Mouse (Mus musculus) MEL (cell line): ENCODE results near the gene Rbfox3. TPM values are rescaled to one million over a fixed set of nuclear protein-coding genes. Genes with fewer than 3 reads are reported as not detected.

Experiments
- DNase-seq: peaks from one replicate; pipeline ENCODE4 v3.0.0; 2011; ENCODE audit warnings: low read depth, low spot score
- H3K27ac ChIP-seq: 2 replicates; pipeline ENCODE4 v1.5.1; 2012; ENCODE audit warnings: low read depth, mild to moderate bottlenecking, control low read depth, low read length, moderate library complexity; ENCODE audit not compliant: control insufficient read depth
- H3K27me3 ChIP-seq, 2 experiments: fragments of 150-350 bp in 1 of 2; sonication (generic) in 1 of 2; 2 replicates each; pipeline ENCODE4 v1.6.1; 2012; ENCODE audit warnings: low read length in 2 of 2, mild to moderate bottlenecking in 2 of 2, improper control_type of control experiment in 1 of 2, moderate library complexity in 1 of 2; ENCODE audit not compliant: insufficient read depth in 2 of 2, control insufficient read depth in 1 of 2
- H3K36me3 ChIP-seq, 2 experiments: 2 replicates each; pipeline ENCODE4 v1.6.1; 2012 to 2014; ENCODE audit warnings: low read length in 2 of 2, improper control_type of control experiment in 1 of 2, inconsistent platforms in 1 of 2, mild to moderate bottlenecking in 1 of 2; ENCODE audit not compliant: insufficient read depth in 2 of 2, control insufficient read depth in 1 of 2
- H3K4me1 ChIP-seq, 2 experiments: fragments of 150-350 bp in 1 of 2; sonication (generic) in 1 of 2; 2 replicates each; pipeline ENCODE4 v1.6.1; 2012; ENCODE audit warnings: low read length in 2 of 2, improper control_type of control experiment in 1 of 2, mild to moderate bottlenecking in 1 of 2; ENCODE audit not compliant: insufficient read depth in 2 of 2, control insufficient read depth in 1 of 2
- H3K4me3 ChIP-seq, 2 experiments: fragments of 150-350 bp in 1 of 2; sonication (generic) in 1 of 2; 2 replicates each; pipeline ENCODE4 v1.5.1; 2012; ENCODE audit warnings: low read depth in 2 of 2, low read length in 2 of 2, mild to moderate bottlenecking in 2 of 2, moderate library complexity in 2 of 2, control low read depth in 1 of 2, improper control_type of control experiment in 1 of 2; ENCODE audit not compliant: control insufficient read depth in 1 of 2, insufficient read depth in 1 of 2
- H3K79me2 ChIP-seq: 2 replicates; pipeline ENCODE4 v1.6.1; 2012; ENCODE audit warnings: mild to moderate bottlenecking, low read length, moderate library complexity; ENCODE audit not compliant: control insufficient read depth, poor library complexity, insufficient read depth
- H3K9ac ChIP-seq: 2 replicates; pipeline ENCODE4 v1.6.1; 2012; ENCODE audit warnings: low read depth, mild to moderate bottlenecking, control low read depth, low read length, moderate library complexity; ENCODE audit not compliant: control insufficient read depth, poor library complexity, severe bottlenecking
- H3K9me3 ChIP-seq: fragments of 150-350 bp; sonication (generic); replicated peaks from 2 replicates; pipeline ENCODE4 v1.6.1; 2012; ENCODE audit warnings: mild to moderate bottlenecking, low read length, improper control_type of control experiment, moderate library complexity; ENCODE audit not compliant: insufficient read depth
- BHLHE40 ChIP-seq: IDR thresholded peaks from 2 replicates; pipeline ENCODE4 v1.6.1; 2012; ENCODE audit warnings: low read depth, mild to moderate bottlenecking, inconsistent platforms, low read length, improper control_type of control experiment, borderline replicate concordance
- CHD1 ChIP-seq: IDR thresholded peaks from 2 replicates; pipeline ENCODE4 v1.6.1; 2012; ENCODE audit warnings: low read depth, mild to moderate bottlenecking, inconsistent platforms, low read length, improper control_type of control experiment
- CHD2 ChIP-seq: IDR thresholded peaks from 2 replicates; pipeline ENCODE4 v1.6.1; 2011; ENCODE audit warnings: low read length, improper control_type of control experiment
- CTCF ChIP-seq, 3 experiments: IDR thresholded peaks in 2 of 3; conservative IDR thresholded peaks in 1 of 3; 2 replicates each; pipeline ENCODE4 v1.5.1; 2011 to 2012; ENCODE audit warnings: low read length in 3 of 3, low read depth in 2 of 3, mild to moderate bottlenecking in 2 of 3, improper control_type of control experiment in 1 of 3, inconsistent platforms in 1 of 3, mixed read lengths in 1 of 3, moderate library complexity in 1 of 3; ENCODE audit not compliant: control insufficient read depth in 1 of 3, insufficient read depth in 1 of 3, poor library complexity in 1 of 3, severe bottlenecking in 1 of 3
- E2F4 ChIP-seq: IDR thresholded peaks from 2 replicates; pipeline ENCODE4 v1.6.1; 2011; ENCODE audit warnings: low read depth, low read length, improper control_type of control experiment, borderline replicate concordance
- ELF1 ChIP-seq: IDR thresholded peaks from 2 replicates; pipeline ENCODE4 v1.6.1; 2014; ENCODE audit warnings: low read depth, mild to moderate bottlenecking, inconsistent platforms, low read length, improper control_type of control experiment, moderate library complexity
- GABPA ChIP-seq: IDR thresholded peaks from 2 replicates; pipeline ENCODE4 v1.6.1; 2012; ENCODE audit warnings: low read depth, mild to moderate bottlenecking, inconsistent platforms, low read length, improper control_type of control experiment, moderate library complexity
- HCFC1 ChIP-seq: IDR thresholded peaks from 2 replicates; pipeline ENCODE4 v1.6.1; 2012; ENCODE audit warnings: low read depth, mild to moderate bottlenecking, inconsistent platforms, low read length, improper control_type of control experiment, moderate library complexity
- MAFK ChIP-seq: IDR thresholded peaks from 2 replicates; pipeline ENCODE4 v1.6.1; 2011; ENCODE audit warnings: low read depth, mild to moderate bottlenecking, low read length, improper control_type of control experiment, borderline replicate concordance
- MEF2A ChIP-seq: IDR thresholded peaks from 2 replicates; pipeline ENCODE4 v1.6.1; 2014; ENCODE audit warnings: low read depth, mild to moderate bottlenecking, inconsistent platforms, low read length, improper control_type of control experiment; ENCODE audit not compliant: poor library complexity, insufficient replicate concordance, severe bottlenecking; ENCODE audit errors: extremely low read depth
- MXI1 ChIP-seq: IDR thresholded peaks from 2 replicates; pipeline ENCODE4 v1.6.1; 2011; ENCODE audit warnings: mild to moderate bottlenecking, low read depth, low read length, improper control_type of control experiment
- MYC ChIP-seq: IDR thresholded peaks from 2 replicates; pipeline ENCODE4 v1.6.1; 2011; ENCODE audit warnings: low read depth, mild to moderate bottlenecking, low read length, improper control_type of control experiment, moderate library complexity
- NRF1 ChIP-seq: IDR thresholded peaks from 2 replicates; pipeline ENCODE4 v1.6.1; 2014; ENCODE audit warnings: low read depth, mild to moderate bottlenecking, inconsistent platforms, low read length, improper control_type of control experiment, moderate library complexity; ENCODE audit not compliant: poor library complexity, insufficient read depth, severe bottlenecking
- POLR2A ChIP-seq, 2 experiments: IDR thresholded peaks; 2 replicates each; pipeline ENCODE4 v1.6.1; 2011 to 2012; ENCODE audit warnings: low read length in 2 of 2, mild to moderate bottlenecking in 2 of 2, control low read depth in 1 of 2, improper control_type of control experiment in 1 of 2, low read depth in 1 of 2, moderate library complexity in 1 of 2; ENCODE audit not compliant: control insufficient read depth in 1 of 2, insufficient read depth in 1 of 2, poor library complexity in 1 of 2
- POLR2AphosphoS2 ChIP-seq: IDR thresholded peaks from 2 replicates; pipeline ENCODE4 v1.6.1; 2011; ENCODE audit warnings: low read length, improper control_type of control experiment
- RAD21 ChIP-seq: IDR thresholded peaks from 2 replicates; pipeline ENCODE4 v1.6.1; 2011; ENCODE audit warnings: mild to moderate bottlenecking, low read depth, low read length, improper control_type of control experiment
- SIN3A ChIP-seq: IDR thresholded peaks from 2 replicates; pipeline ENCODE4 v1.6.1; 2012; ENCODE audit warnings: low read length, improper control_type of control experiment, inconsistent platforms
- SMC3 ChIP-seq: IDR thresholded peaks from 2 replicates; pipeline ENCODE4 v1.6.1; 2011; ENCODE audit warnings: low read depth, low read length, improper control_type of control experiment
- TAL1 ChIP-seq: IDR thresholded peaks from 2 replicates; pipeline ENCODE4 v1.6.1; 2012; ENCODE audit warnings: mild to moderate bottlenecking, inconsistent platforms, low read length, moderate library complexity, mixed read lengths
- USF1 ChIP-seq: IDR thresholded peaks from 2 replicates; pipeline ENCODE4 v1.6.1; 2014; ENCODE audit warnings: low read depth, mild to moderate bottlenecking, inconsistent platforms, low read length, improper control_type of control experiment, moderate library complexity
- USF2 ChIP-seq, 2 experiments: IDR thresholded peaks; 2 replicates each; pipeline ENCODE4 v1.6.1; 2011 to 2012; ENCODE audit warnings: improper control_type of control experiment in 2 of 2, low read length in 2 of 2, borderline replicate concordance in 1 of 2, inconsistent platforms in 1 of 2, low read depth in 1 of 2, mild to moderate bottlenecking in 1 of 2; ENCODE audit not compliant: insufficient read depth in 1 of 2
- ZKSCAN1 ChIP-seq: IDR thresholded peaks from 2 replicates; pipeline ENCODE4 v1.6.1; 2012; ENCODE audit warnings: low read depth, mild to moderate bottlenecking, inconsistent platforms, low read length, improper control_type of control experiment, moderate library complexity
- ZNF384 ChIP-seq: IDR thresholded peaks from 2 replicates; pipeline ENCODE4 v1.6.1; 2012; ENCODE audit warnings: low read depth, mild to moderate bottlenecking, inconsistent platforms, low read length, improper control_type of control experiment
- polyA plus RNA-seq, 2 experiments: library from polyadenylated mRNA; stranded (reverse) in 1 of 2; unstranded in 1 of 2; fragments of >175 nt in 1 of 2; fragments of >200 nt in 1 of 2; gene quantifications; 2 replicates each; pipeline versions ENCODE4 v1.2.1 to v1.2.4; 2012; ENCODE audit warnings: low replicate concordance in 2 of 2, low read depth in 1 of 2; ENCODE audit not compliant: insufficient read length in 2 of 2, insufficient read depth in 1 of 2, missing spikeins in 1 of 2
- total RNA-seq: library from RNA; depleted of rRNA; stranded (reverse); fragments of 300-350 nt; gene quantifications from 2 replicates; pipeline ENCODE4 v1.2.3, GENCODE M21; 2012

Gene Rbfox3
- total and polyA plus RNA-seq, 3 experiments = not detected

GRCm38 (mm10) chr11:118666172-118666571 is 245.2 kb downstream of the Rbfox3 start:
- DNase-seq = no peak
- Histone ChIP-seq H3K9ac (no peak overlapping the region), H3K79me2 (no peaks in the 10 kb centered on the region), H3K4me3 (no peak overlapping the region), H3K9me3 (no peaks in the 10 kb centered on the region), H3K27ac (no peak overlapping the region), H3K4me1 (no peaks in the 10 kb centered on the region), H3K36me3 (no peaks in the 10 kb centered on the region), H3K27me3 (no peaks in the 10 kb centered on the region)
- TF ChIP-seq ZKSCAN1 (no peak), MEF2A (no peak), ELF1 (no peak), USF2 (IDR thresholded peaks at IDR 0.05; ENCODE audit: borderline replicate concordance in 1 of 2, insufficient read depth in 1 of 2, low read depth in 1 of 2, low read length in 2 of 2) (no peak), ZNF384 (no peak), HCFC1 (no peak), MXI1 (no peak), CHD2 (no peak), MAFK (no peak)

GRCm38 (mm10) chr11:118663305-118663704 is 248.1 kb downstream of the Rbfox3 start:
- no peak for TF ChIP-seq ZNF384
- no peak for TF ChIP-seq TAL1
- TF ChIP-seq SIN3A = no peak
- no peak for TF ChIP-seq CTCF (IDR thresholded peaks at IDR 0.05 in 2 of 3, conservative IDR thresholded peaks at IDR 0.05 in 1 of 3; ENCODE audit: control insufficient read depth in 1 of 3, insufficient read depth in 1 of 3, low read depth in 2 of 3, low read length in 3 of 3, poor library complexity in 1 of 3, severe bottlenecking in 1 of 3)
- no peak for TF ChIP-seq USF1
- no peak for TF ChIP-seq POLR2AphosphoS2
- TF ChIP-seq E2F4 = no peak
- no peak for TF ChIP-seq POLR2A (IDR thresholded peaks at IDR 0.05; ENCODE audit: control insufficient read depth in 1 of 2, insufficient read depth in 1 of 2, low read depth in 1 of 2, low read length in 2 of 2, poor library complexity in 1 of 2)
- TF ChIP-seq NRF1 = no peak
- TF ChIP-seq GABPA = no peak
- no peak for TF ChIP-seq ZKSCAN1
- no peak for TF ChIP-seq BHLHE40
- TF ChIP-seq MYC = no peak
- TF ChIP-seq SMC3 = no peak
- TF ChIP-seq RAD21 = no peak
- TF ChIP-seq CHD1 = no peak
- TF ChIP-seq CHD2 = no peak
- TF ChIP-seq, all 39 proteins: peak for 0
- H3K9me3 ChIP-seq = no peaks in the 10 kb centered on the region; the same call in 1 of the 2 replicates
- H3K4me3 ChIP-seq = no peak overlapping the region
- no peak overlapping the region for H3K9ac ChIP-seq
- H3K27me3 ChIP-seq = no peaks in the 10 kb centered on the region
- H3K4me1 ChIP-seq = no peaks in the 10 kb centered on the region
- DNase-seq = no peak
- no peaks in the 10 kb centered on the region for H3K79me2 ChIP-seq
- H3K27ac ChIP-seq = no peak overlapping the region
- no peaks in the 10 kb centered on the region for H3K36me3 ChIP-seq
